Mouse (Mus musculus) liver (tissue): Measurements from ENCODE around the gene Phldb1.
"Not testable (repeated sequence)": the region's sequence is repeated elsewhere in the genome, so short reads cannot be mapped to it uniquely, and the experiment has no call there.

Experiments
- DNase-seq: peaks from one replicate; pipeline ENCODE4 v3.0.0-alpha.2; 2020; ENCODE audit warnings: mixed read lengths

Gene Phldb1

DNA sequence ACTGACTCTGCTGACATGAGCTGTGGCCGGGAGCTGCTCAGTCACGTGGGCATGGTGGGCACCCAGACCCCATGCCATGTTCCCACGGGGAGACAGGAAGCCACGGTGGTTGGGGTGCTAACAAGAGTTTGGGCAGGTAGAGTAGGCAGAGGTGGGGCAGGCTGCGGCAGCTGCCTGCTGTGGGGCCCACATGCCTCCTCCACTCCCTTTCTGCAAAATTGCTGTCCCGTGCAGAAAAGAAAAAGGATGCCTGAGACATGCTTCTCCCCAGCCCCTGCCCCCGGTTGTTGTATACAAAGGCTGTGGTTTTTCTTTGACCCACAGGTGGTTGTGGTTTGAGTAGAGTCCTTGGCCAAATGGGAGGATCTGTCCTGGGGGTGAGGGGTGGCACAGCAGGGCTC, 86.1 kb downstream of the Phldb1 start:
- no peak for DNase-seq

DNA sequence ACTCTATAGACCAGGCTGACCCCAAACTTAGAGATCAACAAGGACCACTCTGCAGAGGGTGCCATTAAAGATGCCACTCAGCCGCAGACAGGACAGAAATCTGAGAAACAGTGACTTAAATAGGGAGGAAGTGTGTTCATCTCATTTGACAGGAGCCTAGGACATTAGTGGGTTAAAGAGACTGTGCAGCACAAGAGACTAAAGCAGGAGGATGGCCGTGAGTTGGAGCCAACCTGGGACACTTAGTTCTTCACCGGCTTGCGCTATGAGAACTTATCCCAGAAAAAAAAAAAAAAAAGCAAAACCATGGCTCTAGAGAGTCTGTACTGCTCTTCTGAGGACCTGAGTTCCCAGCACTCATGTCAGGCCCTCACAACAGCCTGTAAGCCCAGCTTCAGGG, 87.3 kb downstream of the Phldb1 start:
- no peak for DNase-seq

DNA sequence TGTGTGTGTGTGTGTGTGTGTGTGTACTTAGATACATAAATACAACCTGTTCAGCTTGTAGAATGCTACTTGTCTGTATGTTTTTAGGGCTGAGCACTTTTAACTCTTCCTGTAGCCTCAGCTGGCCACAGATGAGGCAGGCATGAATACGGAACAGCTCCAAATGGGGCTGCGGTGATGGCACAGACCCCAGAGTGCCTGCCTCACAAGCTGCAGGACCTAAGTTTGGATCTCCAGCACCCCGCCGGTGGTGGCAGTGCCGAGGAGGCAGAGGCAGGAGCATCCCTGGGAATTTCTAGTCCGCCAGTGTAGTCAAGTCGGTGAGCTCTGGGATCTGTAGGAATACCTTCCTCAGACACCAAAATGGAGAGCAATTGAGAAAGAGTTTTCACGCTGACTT, 88.0 kb downstream of the Phldb1 start:
- no peak for DNase-seq

DNA sequence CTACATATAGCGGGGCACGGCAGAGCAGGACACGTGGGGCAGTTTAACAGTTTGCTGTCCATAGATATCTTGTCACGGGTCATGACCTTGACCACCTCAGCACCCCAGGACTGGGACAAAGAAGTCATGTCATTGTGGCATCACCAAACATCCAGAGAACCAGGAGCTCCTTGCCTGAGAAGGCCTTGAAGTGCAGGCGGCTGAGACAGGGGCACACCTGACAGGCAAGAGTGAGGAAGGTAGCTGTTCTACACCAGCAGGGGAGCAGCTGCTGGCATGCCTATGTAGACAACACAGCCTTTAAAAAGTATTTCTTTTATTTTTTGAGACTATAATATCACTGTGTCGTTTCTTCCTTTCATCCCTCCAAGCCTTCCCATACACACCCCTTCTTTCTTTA, 88.6 kb downstream of the Phldb1 start:
- DNase-seq = no peak

DNA sequence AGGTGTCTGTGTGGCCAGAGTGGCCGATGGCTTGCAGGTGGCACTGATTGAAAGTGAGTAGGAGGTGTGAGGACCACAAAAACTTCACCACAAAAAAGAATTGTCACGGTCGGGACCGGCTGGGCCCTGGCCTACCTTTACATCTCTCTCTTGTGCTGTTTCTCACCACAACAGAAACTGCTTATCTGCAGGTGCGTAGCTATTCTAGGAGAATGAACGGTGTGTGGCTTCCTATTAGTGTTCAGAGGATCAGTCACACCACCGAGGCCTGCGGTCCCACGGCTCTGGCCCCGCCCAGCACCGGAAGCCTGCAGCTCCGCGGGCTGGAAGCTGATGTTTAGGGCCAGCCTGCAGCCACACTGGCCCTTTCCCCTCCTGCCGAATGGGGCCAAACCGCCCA, 89.1 kb downstream of the Phldb1 start:
- DNase-seq = peak; percentile 47

DNA sequence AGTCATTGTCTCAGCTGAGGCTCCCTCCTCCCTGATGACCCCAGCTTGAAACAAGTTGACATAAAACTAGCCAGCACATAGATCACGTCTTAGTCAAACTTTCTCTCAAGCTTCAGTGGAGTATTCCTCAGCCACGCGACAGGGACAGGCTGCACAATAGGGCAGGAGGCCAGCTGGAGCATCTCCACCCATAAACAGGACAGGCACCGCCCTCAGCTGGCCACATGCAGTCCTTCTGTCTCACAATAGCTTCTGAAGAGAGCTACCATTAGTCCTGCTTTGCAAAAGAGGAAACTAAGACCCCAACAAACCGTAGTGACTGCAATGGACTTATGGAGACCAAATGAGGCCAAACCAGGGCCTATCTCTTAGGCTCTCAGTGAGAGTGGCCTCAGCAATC, 89.5 kb downstream of the Phldb1 start:
- no peak for DNase-seq

DNA sequence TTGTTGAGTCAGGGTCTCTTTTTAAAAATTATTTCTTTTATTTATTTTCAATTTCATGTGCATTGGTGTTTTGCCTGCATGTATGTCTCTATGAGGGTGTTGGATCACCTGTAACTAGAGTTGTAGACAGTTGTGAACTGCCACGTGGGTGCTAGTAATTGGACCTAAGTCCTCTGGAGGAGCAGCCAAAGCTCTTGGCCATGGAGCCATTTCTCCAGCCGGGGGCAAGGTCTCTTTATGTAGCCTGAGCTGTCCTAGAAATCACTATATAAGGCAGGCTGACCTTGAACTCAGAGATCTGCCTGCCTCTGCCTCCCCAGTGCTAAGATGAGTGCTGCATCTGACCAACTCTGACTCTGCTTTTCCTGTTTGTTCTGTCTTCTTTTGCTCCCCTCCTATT, 90.8 kb downstream of the Phldb1 start:
- no peak for DNase-seq

DNA sequence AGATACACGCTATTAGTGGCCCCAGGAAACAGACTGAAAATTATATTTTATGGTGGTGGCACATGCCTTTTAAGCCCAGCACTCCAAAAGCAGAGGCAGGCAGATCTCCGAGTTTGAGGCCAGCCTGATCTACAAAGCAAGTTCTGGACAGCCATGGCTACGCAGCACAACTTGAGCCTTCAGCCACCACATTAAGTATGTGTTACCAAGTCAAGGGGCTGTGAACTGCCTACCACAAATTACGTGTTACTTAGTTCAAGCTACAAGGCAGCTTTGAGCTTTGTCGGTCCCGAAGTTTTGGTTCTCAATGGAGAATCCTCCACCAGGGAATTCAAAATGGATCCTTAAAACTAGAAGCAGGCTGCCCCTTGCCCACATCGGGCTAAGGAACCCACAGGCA, 91.9 kb downstream of the Phldb1 start:
- DNase-seq = no peak

DNA sequence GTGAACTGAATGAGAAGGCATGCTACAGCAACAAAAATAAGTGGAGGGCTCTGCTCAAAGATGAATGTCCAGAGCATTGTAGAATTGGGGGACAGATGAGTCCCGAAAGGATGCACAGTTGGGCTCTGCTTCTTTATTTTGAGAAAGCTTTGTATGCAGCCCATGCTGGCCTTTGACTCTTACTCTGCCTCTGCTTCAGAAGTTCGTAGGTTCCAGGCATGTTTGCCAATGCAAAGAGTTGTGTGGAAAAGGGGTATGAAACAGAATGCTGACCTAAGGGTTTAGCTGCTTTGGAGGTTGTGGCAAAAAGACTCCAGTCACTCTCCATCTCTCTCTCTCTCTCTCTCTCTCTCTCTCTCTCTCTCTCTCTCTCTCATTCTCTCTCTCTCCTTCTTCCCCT, 93.4 kb downstream of the Phldb1 start:
- DNase-seq = no peak

DNA sequence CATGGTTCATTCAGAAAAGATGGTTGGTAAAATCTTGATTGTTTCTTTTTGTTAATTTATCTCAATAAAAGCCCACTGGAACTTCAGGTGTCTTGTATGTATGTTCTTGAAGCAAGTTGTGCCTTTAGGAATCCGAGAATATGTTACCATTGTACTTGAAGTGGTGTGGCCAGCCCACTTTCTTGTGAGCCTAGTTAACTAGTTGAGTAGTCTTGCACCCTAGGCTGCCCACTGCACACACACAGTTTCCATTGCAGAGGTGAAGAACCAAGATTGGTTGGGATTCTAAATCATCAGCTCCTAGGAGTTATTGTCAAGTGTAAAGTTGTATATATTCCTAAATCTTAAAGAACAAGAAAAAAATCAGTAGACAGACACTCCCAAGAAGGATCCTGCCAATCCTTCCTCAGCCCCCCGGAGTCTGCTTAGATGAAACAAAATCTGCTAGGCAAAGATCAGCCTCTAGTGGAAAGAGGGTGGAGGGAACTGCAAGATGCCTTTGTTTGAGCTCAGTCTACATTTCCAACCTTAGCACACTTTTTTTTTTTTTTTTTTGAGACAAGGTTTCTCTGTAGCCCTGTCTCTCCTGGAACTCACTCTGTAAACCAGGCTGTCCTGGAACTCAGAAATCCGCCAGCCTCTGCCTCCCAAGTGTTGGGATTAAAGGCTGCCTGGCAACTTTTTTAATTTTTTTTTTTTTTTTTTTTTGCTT, 94.2 kb downstream of the Phldb1 start:
- no peak for DNase-seq

DNA sequence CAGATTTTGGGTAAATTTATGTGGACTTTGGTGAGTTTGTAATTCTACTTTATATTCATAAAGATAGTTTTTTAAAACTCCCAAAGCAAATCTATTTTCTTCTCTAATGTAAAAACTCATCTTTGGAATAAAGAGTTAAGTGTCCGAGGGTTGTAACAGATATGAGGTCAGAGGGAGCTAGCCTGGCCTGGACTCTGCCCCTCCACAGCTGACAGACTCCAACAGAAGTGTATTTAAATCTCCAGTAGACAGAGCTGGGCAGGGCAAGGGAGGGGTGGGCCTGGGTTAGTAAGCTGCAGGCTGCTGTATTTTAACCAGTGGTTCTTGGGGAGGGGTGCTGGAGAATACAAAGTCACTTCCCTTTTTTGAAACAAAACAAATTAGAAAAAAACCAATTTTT, 95.0 kb downstream of the Phldb1 start:
- DNase-seq = not testable (repeated sequence)

DNA sequence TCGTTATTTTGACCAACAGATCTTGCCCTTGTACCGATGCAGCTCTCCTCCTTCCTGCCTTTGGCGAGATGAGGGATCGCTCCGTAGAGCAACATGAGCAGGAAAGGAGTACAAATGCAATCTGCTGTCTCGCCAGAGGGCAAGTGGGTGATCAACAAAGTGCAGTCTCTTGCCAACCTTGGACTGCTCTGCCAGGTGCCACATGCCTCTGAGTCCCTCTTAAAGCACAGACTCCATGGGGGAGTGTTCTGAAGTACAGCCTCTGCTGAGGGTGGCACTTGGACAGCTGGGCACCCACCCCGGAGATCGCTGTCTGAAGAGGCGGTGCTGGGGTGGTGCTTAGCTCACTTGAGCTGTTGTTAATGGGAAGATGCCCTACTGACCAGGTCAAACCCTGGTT, 96.3 kb downstream of the Phldb1 start:
- not testable (repeated sequence) for DNase-seq

DNA sequence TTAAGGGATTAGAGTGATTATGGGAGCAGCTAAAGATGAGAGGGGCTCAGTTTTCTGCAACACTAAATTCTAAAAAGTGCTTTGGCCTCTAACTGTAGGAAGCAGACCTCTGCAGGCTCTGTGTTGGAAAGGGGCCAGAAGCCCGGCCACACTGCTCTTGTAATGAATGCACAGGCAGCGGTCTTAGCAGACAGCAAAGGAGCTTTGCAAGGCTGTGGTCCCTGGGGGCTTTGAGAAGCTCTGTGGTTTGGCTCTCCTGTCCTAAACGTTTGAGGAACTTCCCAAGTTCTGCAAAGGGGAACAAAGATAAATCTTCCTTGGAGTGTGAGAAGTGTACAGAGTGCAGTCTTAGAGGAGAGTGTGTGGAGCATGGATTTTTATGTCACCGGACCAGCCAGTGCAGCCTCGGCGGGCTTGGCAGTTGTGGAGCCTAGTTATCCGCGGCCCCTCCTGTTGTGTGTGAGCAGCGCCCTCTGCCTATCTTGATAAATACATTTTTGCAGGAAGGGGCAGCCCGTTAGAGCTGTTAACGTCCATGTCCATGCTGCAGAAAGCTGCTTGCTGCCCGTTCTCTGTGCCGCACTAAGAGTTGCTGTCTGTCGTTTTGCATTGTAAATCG, 97.3 kb downstream of the Phldb1 start:
- DNase-seq = peak; percentile 33
